Mouse (Mus musculus) forebrain, postnatal 0 days (tissue): ENCODE measurements around the gene Rxfp3. TPM values are rescaled to one million over a fixed set of nuclear protein-coding genes. Genes with fewer than 3 reads are reported as not detected.

Experiments
- ATAC-seq: fragments of 200-750 bp; cut with Nextera tagmentation; 2 replicates; pipeline ENCODE4 v1.8.0; 2017; ENCODE audit warnings: mild to moderate bottlenecking, moderate library complexity
- DNase-seq: peaks from one replicate; pipeline ENCODE4 v3.0.0-alpha.2; 2015
- H3K27ac ChIP-seq: fragments of 300-500 bp; sonication (generic); 2 replicates; pipeline ENCODE4 v1.5.1; 2014; ENCODE audit warnings: low read depth, mild to moderate bottlenecking, antibody characterized with exemption, low read length, moderate library complexity, mixed read lengths
- H3K27me3 ChIP-seq: fragments of 300-500 bp; sonication (generic); 2 replicates; pipeline ENCODE4 v1.6.1; 2014; ENCODE audit warnings: mild to moderate bottlenecking, low read length, mixed read lengths; ENCODE audit not compliant: insufficient read depth
- H3K36me3 ChIP-seq: fragments of 300-500 bp; sonication (generic); 2 replicates; pipeline ENCODE4 v1.6.1; 2014; ENCODE audit warnings: mild to moderate bottlenecking, moderate library complexity; ENCODE audit not compliant: insufficient read depth
- H3K4me1 ChIP-seq: fragments of 300-500 bp; sonication (generic); 2 replicates; pipeline ENCODE4 v1.6.1; 2014; ENCODE audit warnings: antibody characterized with exemption; ENCODE audit not compliant: insufficient read depth
- H3K4me2 ChIP-seq: fragments of 300-500 bp; sonication (generic); 2 replicates; pipeline ENCODE4 v1.6.1; 2014; ENCODE audit warnings: low read depth, mild to moderate bottlenecking, moderate library complexity
- H3K4me3 ChIP-seq: fragments of 300-500 bp; sonication (generic); 2 replicates; pipeline ENCODE4 v1.5.1; 2014; ENCODE audit warnings: low read depth, low read length, mixed read lengths
- H3K9ac ChIP-seq: fragments of 300-500 bp; sonication (generic); 2 replicates; pipeline ENCODE4 v1.6.1; 2014; ENCODE audit warnings: mild to moderate bottlenecking
- H3K9me3 ChIP-seq: fragments of 300-500 bp; sonication (generic); 2 replicates; pipeline ENCODE4 v1.6.1; 2016; ENCODE audit warnings: low read length
- CTCF ChIP-seq: sonication (generic); IDR thresholded peaks from 2 replicates; pipeline ENCODE4 v1.5.1; 2016; ENCODE audit warnings: antibody characterized with exemption, control low read depth, low read depth
- WGBS: fragments of 180-500 bp; shearing (Covaris S2); extraction: QIAGEN DNeasy Blood & Tissue Kit; methylation state at CpG from one replicate; pipeline ENCODE4 v1.1.7; 2014; 5-methylcytosine and 5-hydroxymethylcytosine counted together
- polyA plus RNA-seq: library from polyadenylated mRNA; unstranded; fragments of >200 nt; fragmentation: Nextera tagmentation; extraction: Ambion mirVana; gene quantifications from 2 replicates; pipeline ENCODE4 v1.2.1, GENCODE M21; 2015
- total RNA-seq: library from RNA; depleted of rRNA; stranded (reverse); fragments of >200 nt; gene quantifications from 2 replicates; pipeline ENCODE4 v1.2.3, GENCODE M21; 2014

The Rxfp3 gene
- total and polyA plus RNA-seq, 2 experiments from 2014 or later: 3.7 to 5.3 TPM

DNA sequence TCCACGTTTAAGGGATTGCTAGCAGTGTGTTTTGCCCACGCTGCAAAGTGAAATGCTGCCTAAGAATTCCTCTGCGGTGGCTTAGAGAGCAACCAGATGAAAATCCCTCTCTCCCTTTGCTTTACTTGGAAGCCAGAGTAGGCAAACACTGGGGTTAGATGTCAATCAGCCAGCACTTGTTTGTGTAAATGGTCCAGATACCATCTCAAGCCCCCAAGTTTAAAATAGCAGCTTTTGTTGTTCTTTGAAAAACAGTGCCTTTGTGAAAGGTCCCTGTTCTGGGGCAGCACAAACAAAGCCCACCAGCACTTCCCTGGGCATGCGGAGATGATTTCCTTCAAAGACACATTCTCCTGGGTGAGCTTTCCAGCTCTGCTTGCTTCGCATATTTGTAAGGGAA, 28.5 kb upstream of the Rxfp3 start:
- no peak for TF ChIP-seq CTCF
- WGBS: 11% methylated on average over 5 of the region's 5 CpGs
- Histone ChIP-seq H3K9ac (no peak overlapping the region), H3K4me2 (peak overlapping the region; percentile 48), H3K27me3 (no peaks in the 10 kb centered on the region), H3K4me1 (peaks cover 10% of the 10 kb centered on the region; the same call in 1 of the 2 replicates), H3K27ac (no peak overlapping the region), H3K9me3 (no peaks in the 10 kb centered on the region), H3K36me3 (no peaks in the 10 kb centered on the region), H3K4me3 (peak overlapping the region; percentile 24; the same call in 1 of the 2 replicates)
- peak; percentile 7 for DNase-seq
- ATAC-seq: no peak

DNA sequence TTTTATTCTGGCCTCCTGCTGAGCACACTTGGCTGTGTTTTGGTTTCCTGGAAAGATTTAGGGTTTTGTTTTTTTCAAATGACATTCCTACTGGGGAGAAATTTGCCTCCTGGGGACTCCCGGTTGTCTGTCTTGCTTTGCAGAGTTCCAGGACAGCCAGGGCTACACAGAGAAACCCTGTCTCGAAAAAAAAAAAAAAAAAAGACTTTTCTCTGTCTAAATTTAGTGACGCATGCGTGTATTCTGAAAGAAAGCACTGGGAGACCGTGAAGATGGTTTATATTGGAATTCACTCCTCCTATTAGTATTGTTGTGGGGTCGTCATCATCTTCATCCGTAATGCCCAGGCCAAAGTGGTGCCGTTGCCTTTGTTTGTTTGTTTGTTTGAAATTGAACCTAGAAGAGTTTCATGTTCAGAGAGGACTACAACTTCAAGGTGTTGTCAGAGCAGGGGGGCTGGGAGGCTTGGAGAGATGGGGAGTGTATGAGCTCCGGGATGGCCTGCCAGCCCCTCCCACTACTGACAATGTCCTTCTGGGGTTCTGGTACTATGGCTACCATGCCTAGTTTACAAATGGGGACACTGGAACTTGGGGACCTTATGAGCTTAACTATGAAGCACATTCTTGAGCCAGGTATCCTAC, 27.9 kb upstream of the Rxfp3 start:
- H3K4me1 ChIP-seq: peaks cover 10% of the 10 kb centered on the region; the same call in 1 of the 2 replicates
- DNase-seq (peak; percentile 24), ATAC-seq (no peak)
- H3K27me3 ChIP-seq: no peaks in the 10 kb centered on the region
- no peaks in the 10 kb centered on the region for H3K9me3 ChIP-seq
- no peak overlapping the region for H3K27ac ChIP-seq
- peak overlapping the region; percentile 48 for H3K4me2 ChIP-seq
- TF ChIP-seq CTCF: no peak
- no peak overlapping the region for H3K9ac ChIP-seq
- H3K36me3 ChIP-seq: no peaks in the 10 kb centered on the region
- WGBS: 10% methylated on average over 9 of the region's 9 CpGs
- H3K4me3 ChIP-seq: peak overlapping the region; percentile 24

DNA sequence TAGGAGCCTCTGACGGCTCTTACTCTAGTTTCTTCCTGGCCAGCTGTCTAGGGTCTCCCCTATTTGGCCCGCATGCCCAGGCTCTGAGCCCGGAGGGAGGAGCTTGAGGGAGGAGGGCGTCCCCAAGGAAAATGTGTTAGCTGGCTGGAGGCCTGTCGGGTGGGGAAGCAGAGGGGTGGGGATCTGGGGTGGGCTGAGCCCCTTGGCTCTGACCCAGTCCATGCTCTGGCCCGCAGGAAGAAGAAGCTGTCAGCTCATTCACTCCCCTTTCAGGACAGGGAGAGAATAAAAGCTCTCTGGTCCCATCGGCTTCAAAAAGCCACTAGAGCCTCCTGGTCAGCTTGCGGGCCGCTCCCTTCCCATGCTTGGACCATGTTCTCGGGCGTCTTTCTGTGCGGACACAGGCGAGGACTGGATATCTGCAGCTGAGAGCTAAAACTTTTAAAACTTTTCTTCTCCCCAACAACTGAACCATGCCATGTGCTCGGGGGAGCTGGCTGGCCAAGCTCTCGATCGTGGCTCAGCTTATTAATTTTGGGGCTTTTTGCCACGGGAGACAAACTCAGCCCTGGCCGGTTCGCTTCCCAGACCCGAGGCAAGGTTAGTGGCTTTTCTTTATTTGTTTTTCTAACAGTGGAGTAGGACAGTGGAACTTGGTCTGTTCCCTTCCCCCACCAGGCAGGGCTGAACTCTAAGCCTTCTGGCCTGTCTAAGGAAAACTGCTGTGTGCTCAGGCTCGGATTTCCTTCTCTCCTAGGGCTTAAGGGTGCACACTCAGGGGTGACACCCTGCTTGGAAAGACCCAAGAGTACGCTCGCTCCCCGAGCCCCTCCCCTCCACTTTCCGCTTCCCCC, 27.0 kb upstream of the Rxfp3 start, which contains the start of gene Adamts12:
Adamts12 (plus strand) TSS at position 233 of the 854 bp plus-strand sequence.
- Histone ChIP-seq H3K4me3 (peak within 1 kb of the TSS; percentile 24), H3K27me3 (no peaks in the 10 kb centered on the region), H3K36me3 (no peaks in the 10 kb centered on the region), H3K9me3 (no peaks in the 10 kb centered on the region), H3K4me2 (peak within 1 kb of the TSS; percentile 48), H3K27ac (no peak within 1 kb of the TSS), H3K9ac (no peak within 1 kb of the TSS), H3K4me1 (peaks cover 10% of the 10 kb centered on the region; the same call in 1 of the 2 replicates)
- peak; percentile 54 for DNase-seq
- WGBS: 3% methylated on average over 25 of the region's 25 CpGs
- TF ChIP-seq CTCF: no peak
- ATAC-seq: peak; percentile 79

DNA sequence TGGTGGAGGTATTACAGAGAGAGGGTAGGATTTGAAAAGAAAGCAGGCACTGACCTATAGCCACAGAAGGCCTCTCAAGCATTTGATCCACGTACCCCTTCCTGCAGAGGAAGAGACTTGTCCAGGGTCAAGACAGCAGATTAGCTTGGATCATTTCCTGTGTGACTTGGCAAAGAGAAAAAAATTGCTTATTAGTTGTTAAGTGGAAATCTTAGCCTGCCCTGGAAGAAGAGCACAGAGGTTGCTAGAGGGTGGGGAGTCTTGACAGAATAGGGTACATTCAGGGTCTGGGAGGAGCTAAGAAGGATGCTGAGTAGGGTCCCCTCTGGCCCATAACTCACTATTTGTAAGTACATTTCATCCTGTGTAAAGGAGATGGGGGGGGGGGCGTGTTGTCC, 26.4 kb upstream of the Rxfp3 start:
- Histone ChIP-seq H3K36me3 (no peaks in the 10 kb centered on the region), H3K27ac (no peak overlapping the region), H3K4me2 (peak overlapping the region; percentile 48; the same call in 1 of the 2 replicates), H3K4me1 (peaks cover 10% of the 10 kb centered on the region; the same call in 1 of the 2 replicates), H3K9ac (no peak overlapping the region), H3K4me3 (no peak overlapping the region), H3K27me3 (no peaks in the 10 kb centered on the region), H3K9me3 (no peaks in the 10 kb centered on the region)
- ATAC-seq: no peak
- DNase-seq: no peak
- whole genome bisulfite sequencing: 18% methylated on average over 2 of the region's 2 CpGs
- TF ChIP-seq CTCF: no peak

DNA sequence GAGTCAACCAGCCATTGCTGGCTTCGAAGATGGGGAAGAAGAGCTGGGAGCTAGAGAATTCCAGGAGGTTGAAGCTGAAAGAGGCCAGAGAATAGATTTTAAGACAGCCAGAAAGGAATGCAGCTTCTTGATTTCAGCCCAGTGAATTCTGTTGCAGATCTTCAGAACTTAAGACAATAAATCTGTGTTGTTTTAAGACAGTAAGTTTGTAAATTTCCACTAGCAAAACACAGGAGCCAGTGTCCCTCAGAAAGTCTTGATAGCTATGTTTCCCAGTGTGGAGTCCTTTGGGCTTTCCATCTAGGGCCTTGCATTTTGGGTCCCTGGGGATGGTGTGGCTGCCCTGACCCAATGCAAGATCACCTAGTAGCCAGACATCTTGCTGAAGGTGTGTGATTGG, 25.1 kb upstream of the Rxfp3 start:
- Histone ChIP-seq H3K9me3 (no peaks in the 10 kb centered on the region), H3K9ac (no peak overlapping the region), H3K36me3 (no peaks in the 10 kb centered on the region), H3K27me3 (no peaks in the 10 kb centered on the region), H3K27ac (no peak overlapping the region), H3K4me1 (peaks cover 10% of the 10 kb centered on the region; the same call in 1 of the 2 replicates), H3K4me2 (no peak overlapping the region), H3K4me3 (no peak overlapping the region)
- no peak for ATAC-seq
- WGBS: 86% methylated on average over 1 of the region's 1 CpGs
- no peak for DNase-seq
- no peak for TF ChIP-seq CTCF

DNA sequence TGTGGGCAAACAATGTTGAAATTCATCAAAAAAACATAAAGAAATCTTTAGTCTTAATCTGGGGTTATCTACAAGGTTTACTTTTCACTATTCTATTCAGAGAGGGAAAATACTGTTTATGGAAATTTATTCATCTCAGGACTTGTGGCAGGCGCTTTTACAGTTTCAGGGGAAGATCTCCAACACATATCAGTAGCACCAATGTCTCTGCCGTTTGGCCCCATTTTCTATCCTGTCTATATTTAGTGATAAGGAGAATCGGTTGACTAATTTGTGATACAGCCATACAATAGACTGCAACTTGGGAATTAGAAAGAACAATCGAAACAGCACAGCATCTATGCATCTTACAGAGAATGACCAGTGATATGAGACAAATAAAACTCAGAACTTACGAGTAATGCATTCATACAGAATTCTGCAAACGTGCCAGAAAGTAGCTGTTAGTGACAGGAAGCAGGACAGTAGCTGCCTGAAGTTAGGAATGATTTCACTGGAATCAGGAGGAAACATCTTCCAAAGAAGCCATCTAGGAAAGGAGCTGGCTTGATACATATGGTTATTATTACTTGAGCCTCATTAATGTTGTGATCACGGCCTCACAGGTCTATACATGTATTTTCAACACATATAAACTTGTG, 16.8 kb upstream of the Rxfp3 start:
- Histone ChIP-seq H3K9me3 (no peaks in the 10 kb centered on the region), H3K4me2 (no peak overlapping the region), H3K27me3 (no peaks in the 10 kb centered on the region), H3K4me1 (no peaks in the 10 kb centered on the region), H3K4me3 (no peak overlapping the region), H3K9ac (no peak overlapping the region), H3K36me3 (no peaks in the 10 kb centered on the region), H3K27ac (no peak overlapping the region)
- ATAC-seq (no peak), DNase-seq (no peak)
- no peak for TF ChIP-seq CTCF
- 76% methylated on average over 7 of the region's 7 CpGs for WGBS
